Mouse (Mus musculus): ENCODE data around the gene Slfn2.
A peak's percentile ranks its signal among the peaks of the same experiment; 100 is the strongest.
"Not testable (repeated sequence)": the region's sequence is repeated elsewhere in the genome, so short reads cannot be mapped to it uniquely, and the experiment has no call there.

The Slfn2 gene

GRCm38 (mm10) chr11:83064946-83065345 lies at the start of gene Slfn2:
Gene Slfn2, plus strand, starts transcription at chr11:83065112.
- no peak for DNase-seq (ENCODE audit: low read depth)

DNA sequence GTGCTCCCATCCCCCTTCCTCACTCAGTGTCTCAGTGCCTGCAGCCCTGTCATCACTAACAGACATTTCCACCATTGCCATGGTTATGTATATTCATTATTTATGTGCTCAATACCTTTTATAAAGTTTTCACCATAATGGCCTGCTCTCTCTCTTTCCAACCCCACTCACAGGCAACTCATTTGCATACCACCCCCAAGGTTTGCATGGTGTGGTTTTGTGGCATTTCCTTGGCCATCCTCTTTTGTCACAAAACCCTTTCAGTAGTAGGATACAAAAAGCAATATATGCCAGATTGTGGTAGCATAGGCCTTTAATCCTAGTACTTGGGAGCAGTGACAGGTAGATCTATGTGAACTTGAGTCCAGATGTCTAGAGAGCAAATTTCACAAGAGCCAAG lies 48.8 kb upstream of the Slfn2 start:
- no peak for DNase-seq (ENCODE audit: low read depth)

DNA sequence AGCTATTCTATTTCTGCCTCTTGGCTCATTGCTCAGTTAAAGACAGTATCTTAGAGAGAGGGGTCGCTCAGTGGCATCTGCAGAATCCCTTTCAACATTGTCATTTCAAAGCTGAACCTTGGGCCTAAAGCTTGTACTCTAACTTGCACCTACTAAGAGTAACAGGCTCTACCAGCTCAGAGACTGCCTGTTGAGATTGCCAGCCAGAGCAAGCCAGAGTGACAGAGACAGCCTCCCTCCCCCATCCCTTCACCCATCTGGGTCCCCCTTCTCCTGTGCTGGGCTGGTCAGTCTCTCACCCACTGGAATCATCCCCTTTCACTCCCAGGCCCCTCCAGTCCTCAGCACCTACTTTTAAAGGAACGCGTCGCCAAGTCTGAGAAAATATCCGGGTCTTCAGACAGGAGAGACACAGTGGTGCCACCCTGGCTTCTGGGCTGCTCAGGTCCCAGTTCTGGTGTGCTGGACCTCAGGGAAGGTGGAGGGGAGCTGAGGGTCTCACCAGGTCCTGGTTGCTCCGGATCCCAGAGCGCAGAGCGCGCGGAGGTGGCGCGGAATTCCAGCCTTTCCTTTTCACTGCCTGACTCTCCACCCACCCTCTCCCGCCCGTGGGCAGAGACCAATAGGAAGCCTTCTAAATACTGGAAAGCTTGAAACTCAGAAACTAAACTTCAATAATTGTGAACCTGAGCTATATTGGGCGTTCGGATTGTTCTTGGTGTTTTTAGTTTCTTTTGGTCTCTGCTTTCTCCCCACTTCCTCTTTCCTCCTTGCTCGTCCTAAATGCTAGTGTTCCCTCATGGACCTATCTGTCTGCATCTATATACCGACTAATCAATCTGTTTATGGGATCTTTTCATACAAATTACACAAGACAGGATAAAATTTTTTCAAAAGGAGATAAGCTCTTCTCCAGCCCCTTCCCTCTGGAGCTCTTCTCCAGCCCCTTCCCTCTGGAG lies 45.1 kb upstream of the Slfn2 start:
- not testable (repeated sequence) for DNase-seq (ENCODE audit: low read depth)

DNA sequence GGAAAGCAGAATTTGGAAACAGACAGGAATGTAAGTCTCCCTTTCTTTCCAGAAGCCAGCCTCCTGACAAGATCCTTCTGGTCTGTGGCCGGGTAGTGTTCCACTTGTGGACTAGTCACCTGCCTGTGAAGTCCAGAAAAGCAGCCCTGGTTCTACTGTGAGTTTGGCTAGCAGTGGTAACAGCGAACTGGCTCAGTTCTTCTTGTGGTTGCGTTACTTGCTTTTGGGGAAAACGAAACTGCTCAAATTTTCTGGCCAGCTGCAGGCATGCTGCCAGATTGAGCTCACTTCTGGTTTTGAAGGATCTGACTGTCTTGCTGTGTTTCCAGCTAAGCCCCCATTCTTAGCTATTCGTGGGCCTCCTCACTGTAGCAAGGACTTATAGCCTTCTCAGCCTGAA lies 44.3 kb upstream of the Slfn2 start, which contains the start of gene Slfn8:
Gene Slfn8, minus strand, starts transcription at position 190 of the 400 bp plus-strand sequence.
- DNase-seq (ENCODE audit: low read depth): peak; percentile 78

DNA sequence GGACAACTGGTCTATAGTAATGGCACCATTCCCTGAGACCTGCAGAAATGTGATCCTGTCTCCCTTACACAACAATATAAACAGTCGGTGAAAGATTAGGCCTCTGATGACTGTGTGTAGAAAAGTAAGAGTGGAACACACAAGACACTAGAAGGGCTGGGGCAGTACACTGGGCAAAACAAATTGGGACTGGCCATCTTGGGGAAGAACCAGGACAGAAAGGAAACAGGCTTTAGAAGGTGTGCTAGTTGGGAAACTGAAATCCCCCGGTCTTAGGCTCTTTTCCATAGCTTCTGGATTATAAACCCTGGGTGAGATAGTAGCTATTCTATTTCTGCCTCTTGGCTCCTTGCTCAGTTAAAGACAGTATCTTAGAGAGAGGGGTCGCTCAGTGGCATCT lies 26.2 kb upstream of the Slfn2 start:
- DNase-seq (ENCODE audit: low read depth): not testable (repeated sequence)

- DNase-seq (ENCODE audit: low read depth): peak; percentile 63
Observed at GRCm38 (mm10) chr11:83039156-83039555, 25.8 kb upstream of the Slfn2 start.

DNA sequence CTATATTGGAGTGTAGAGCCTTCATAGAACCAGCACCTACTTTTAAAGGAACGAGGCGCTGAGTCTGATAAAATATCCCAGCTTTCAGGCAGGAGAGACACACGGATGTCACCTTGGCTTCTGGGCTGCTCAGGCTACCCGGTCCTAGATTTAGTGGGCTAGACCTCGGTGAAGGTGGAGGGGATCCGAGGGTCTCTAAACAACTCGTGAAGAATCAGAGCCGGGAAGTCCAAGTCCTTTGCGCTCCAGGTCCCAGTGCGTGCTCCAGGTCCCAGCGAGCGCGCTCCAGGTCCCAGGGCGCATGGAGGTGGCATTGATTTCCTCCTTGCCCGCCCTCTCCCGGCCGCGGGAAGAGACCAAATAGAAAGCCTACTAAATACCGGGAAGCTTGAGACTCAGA lies 25.1 kb upstream of the Slfn2 start:
- DNase-seq (ENCODE audit: low read depth): no peak

DNA sequence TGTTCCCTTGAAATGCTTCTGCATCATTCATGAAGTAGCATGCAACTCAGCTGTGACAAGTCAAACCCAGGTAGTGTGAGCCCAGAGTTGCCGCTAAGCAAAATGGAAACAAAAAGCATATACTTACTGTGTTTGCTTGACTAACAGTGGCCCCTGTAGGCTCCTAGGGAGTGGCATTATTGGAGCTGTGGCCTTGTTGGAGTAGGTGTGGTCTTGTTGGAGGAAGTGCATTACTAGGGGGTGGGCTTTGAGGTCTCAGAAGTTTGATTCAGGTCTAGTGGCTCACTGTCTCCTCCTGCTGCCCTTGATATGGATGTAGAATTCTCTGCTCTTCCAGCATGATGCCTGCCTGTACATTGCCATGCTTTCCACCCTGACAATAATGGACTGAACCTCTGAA lies 24.6 kb upstream of the Slfn2 start:
- no peak for DNase-seq (ENCODE audit: low read depth)

GRCm38 (mm10) chr11:83041000-83041399 lies 23.9 kb upstream of the Slfn2 start:
- no peak for DNase-seq (ENCODE audit: low read depth)

DNA sequence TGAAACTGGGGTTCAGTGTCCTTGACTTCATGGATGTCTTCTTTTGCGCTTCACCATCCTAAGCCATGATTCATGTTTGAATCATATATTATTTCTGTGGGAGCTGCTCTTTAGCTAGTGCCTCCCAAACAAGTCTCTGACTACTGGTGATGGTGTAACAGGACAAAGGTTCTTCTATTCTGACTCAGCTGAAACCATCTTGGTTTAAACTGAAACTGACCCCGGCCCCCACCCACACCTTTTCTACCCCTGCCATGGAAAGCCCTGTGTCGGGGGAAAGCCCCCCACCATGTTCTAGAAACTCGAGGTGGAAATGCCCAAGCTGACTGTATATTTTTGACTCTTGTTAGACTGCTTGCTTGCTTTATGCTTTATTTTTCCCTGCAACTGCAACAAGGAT lies 21.0 kb upstream of the Slfn2 start:
- DNase-seq (ENCODE audit: low read depth): peak; percentile 25

GRCm38 (mm10) chr11:83045642-83046041 lies 19.3 kb upstream of the Slfn2 start:
- no peak for DNase-seq (ENCODE audit: low read depth)

GRCm38 (mm10) chr11:83057863-83058262 lies 7.0 kb upstream of the Slfn2 start:
- peak; percentile 79 for DNase-seq (ENCODE audit: low read depth)

- no peak for DNase-seq (ENCODE audit: low read depth)
Observed at GRCm38 (mm10) chr11:83060412-83061020, 4.4 kb upstream of the Slfn2 start.

GRCm38 (mm10) chr11:83061806-83062205 lies 3.1 kb upstream of the Slfn2 start:
- no peak for DNase-seq (ENCODE audit: low read depth)

DNA sequence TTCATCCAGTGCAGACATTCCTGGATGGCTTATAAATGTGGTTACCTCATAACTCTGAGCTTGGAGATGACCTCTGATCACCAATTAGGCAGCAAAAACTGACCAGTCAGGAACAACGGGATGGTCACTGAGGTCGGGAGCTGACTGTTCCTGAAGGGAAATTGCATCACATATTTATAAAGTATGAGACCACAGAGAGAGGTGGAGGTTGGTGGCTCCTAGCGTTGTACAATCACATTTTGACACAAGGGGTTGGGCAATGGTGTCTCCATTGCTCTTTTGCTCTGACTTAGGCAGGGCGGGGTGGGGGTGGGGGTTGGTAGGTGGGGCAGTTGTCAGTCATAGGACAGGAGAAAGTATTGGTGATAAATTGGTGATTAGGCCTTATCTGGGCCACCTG lies 1.8 kb upstream of the Slfn2 start:
- DNase-seq (ENCODE audit: low read depth): no peak

DNA sequence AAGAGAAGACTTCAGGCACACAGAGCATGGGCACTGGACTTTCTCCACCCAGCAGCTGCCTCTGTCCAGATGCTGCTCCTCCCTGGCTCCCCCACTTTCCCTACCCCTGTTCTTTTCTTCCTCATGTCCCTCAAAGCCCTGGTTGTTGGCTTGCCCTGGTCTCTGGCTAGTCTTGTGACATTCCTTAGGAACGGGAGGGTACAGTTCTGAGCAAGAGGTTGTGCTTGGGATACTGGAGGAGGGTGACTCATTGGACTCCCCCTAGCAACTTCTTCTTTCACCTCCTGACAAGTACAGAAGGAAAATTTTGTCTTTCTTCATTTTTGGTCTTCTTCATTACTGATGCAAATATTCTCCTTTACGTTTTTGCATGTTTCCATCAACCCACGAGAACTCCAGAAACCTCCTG lies 967 bp upstream of the Slfn2 start:
- peak; percentile 22 for DNase-seq (ENCODE audit: low read depth)

DNA sequence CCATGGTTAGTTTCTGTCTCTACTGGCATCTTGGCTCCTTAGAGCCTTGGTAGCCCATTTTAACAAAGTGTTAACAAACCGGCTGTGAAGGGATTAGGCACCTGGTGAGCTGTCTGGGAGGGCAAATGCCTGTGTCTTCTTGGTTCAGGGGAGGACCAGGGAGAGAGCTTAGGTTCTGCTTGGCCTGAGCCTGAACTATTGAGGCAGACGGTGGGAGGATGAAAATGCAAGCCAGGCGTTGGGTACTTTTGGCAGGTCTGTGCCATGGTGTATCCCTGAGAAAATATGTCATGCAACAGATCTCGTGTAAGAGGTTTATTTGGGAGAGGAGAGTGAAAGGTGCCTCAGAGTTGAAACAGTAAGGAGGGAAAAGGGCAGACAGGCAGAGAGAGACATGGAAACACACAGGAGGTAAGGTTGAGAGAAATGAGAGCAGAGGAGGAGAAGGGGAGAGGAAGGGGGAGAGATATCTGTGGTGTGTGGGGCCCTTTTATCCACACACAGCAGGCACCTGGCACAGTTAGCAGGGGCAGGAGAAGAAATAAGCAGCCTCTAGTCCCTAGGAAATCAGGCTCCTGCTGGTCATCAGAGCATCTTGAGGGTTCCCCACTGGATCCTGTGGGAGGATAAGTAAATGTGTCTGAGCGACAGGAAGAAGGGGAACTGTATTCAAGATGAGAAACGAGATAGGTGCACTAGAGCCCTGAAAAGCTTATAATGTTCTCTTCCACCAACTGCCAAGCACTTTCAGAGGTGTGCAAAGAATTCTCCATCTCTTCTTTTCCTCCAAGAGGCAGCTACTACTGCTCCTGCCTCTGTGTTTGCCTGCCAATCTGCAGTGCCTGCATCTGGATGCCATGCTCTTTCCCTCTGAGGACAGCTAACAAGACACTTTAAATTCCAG lies 781 bp downstream of the Slfn2 start:
- DNase-seq (ENCODE audit: low read depth): no peak

DNA sequence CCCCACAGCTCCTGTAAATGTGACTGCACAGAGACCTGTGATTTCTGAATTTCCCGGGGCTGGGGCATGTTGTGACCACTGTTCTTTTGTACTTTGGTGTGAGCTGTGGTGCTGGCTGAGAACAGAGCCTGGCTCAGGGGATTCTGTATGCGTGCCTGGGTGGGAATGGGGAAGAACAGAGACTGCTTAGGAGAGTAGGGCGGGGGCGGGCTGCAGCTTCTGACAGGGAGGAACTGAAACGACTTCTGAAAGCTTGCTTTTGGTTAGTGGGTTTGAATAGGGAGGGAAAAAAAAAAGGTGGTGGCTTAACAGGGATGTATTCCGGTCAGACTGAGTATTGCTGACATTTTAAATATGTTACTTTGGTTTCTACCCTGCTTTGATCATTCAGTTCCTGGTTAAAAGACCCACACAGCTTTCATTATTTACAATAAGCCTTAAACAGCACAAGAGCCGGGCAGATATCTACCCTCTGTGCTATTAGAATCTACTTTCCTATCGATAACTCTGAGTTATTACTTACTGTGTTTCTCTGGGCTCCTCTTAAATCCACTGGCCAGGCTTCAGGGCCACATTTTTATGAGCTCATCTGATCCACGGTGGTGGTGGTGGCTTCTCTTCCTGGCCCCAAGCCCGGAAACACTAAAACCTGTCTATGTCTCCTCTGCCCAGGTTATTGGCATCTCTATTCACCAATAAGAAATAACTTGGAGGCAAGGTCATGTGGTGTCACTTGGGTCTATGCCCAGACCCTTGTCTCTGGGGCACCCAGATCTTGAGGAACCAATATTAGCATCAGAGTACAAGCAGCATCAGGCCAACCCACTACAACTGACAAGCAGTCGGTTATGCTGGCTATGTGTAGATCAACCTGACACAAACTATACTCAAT lies 2.0 kb downstream of the Slfn2 start:
- no peak for DNase-seq (ENCODE audit: low read depth)

DNA sequence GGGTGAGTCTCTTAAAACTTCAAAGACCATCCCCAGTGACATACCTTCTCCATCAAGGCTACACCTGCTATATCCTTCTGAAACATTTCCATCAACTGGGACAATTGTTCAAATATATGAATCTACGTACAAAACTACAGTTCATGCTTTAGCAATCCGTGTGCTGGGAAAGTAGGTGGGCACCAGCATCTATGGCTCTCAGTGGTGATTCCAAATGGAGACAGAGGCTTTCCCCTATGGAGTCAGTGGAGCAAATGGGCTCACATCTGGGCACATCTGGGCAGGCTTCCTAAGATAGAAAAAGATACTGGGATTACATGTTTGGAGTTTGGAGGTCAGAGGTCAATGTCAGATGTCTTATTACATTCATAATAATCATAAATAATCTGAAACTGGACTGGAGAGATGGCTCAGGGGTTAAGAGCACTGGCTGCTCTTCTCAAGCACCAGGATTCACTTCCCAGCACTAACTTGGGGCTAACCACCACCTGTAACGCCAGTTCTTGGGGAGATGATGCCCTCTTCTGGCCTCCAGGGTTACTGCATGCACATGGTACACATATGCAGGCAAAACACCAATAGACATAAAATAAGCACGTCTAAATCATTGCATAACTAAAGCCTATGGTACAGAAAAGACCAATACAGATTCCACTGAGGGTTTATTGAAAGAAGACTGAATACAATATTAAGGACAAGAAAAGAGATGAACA lies 3.2 kb downstream of the Slfn2 start:
- DNase-seq (ENCODE audit: low read depth): no peak

GRCm38 (mm10) chr11:83070321-83070970 lies 5.5 kb downstream of the Slfn2 start:
- DNase-seq (ENCODE audit: low read depth): no peak

All from NIH3T3 (cell line).